Mouse (Mus musculus) G1E (cell line): ENCODE measurements around the gene Snx10. TPM values are rescaled to one million over a fixed set of nuclear protein-coding genes. Genes with fewer than 3 reads are reported as not detected.

ENCODE experiments used
- ATAC-seq: 2 replicates; pipeline ENCODE4 v1.8.0; 2016; ENCODE audit warnings: mild to moderate bottlenecking; ENCODE audit not compliant: insufficient number of reproducible peaks, poor library complexity, low FRiP score, severe bottlenecking; ENCODE audit errors: extremely low read depth
- DNase-seq: peaks from one replicate; pipeline ENCODE4 v3.0.0; 2012; ENCODE audit warnings: low spot score
- H3K27me3 ChIP-seq: 2 replicates; pipeline ENCODE4 v1.6.1; 2012; ENCODE audit warnings: mild to moderate bottlenecking, low read length, inconsistent platforms; ENCODE audit not compliant: insufficient read depth
- H3K36me3 ChIP-seq: replicated peaks from 2 replicates; pipeline ENCODE3; 2012; ENCODE audit warnings: mild to moderate bottlenecking, inconsistent platforms
- H3K4me1 ChIP-seq: 2 replicates; pipeline ENCODE4 v1.6.1; 2012; ENCODE audit warnings: low read depth, low read length, inconsistent platforms, mixed read lengths; ENCODE audit not compliant: insufficient read depth
- H3K4me3 ChIP-seq: 2 replicates; pipeline ENCODE4 v1.5.1; 2012; ENCODE audit warnings: low read depth, mild to moderate bottlenecking, inconsistent platforms, low read length, moderate library complexity, mixed read lengths
- H3K9me3 ChIP-seq: replicated peaks from 2 replicates; pipeline ENCODE4 v1.6.1; 2012; ENCODE audit warnings: inconsistent platforms
- CTCF ChIP-seq: IDR thresholded peaks from 2 replicates; pipeline ENCODE4 v1.5.1; 2012; ENCODE audit warnings: low read depth, low read length, inconsistent platforms, mixed read lengths
- GATA1 ChIP-seq: IDR thresholded peaks from 2 replicates; pipeline ENCODE4 v1.6.1; 2012; ENCODE audit warnings: borderline replicate concordance, low read length, inconsistent platforms, mixed read lengths
- GATA2 ChIP-seq: IDR thresholded peaks from 2 replicates; pipeline ENCODE4 v1.6.1; 2012; ENCODE audit warnings: low read depth, low read length, inconsistent platforms, borderline replicate concordance
- POLR2AphosphoS5 ChIP-seq: IDR thresholded peaks from 2 replicates; pipeline ENCODE4 v1.6.1; 2012; ENCODE audit warnings: low read depth, low read length, inconsistent platforms; ENCODE audit not compliant: insufficient replicate concordance
- TAL1 ChIP-seq: conservative IDR thresholded peaks from 2 replicates; pipeline ENCODE4 v1.6.1; 2012; ENCODE audit warnings: low read depth, low read length, inconsistent platforms, mixed read lengths
- polyA plus RNA-seq: library from polyadenylated mRNA; stranded (reverse); fragments of >175 nt; gene quantifications from 2 replicates; pipeline ENCODE4 v1.2.3, GENCODE M21; 2012
- total RNA-seq, 2 experiments: library from RNA; stranded (forward) in 1 of 2; stranded (reverse) in 1 of 2; fragments of 200-1000 nt in 1 of 2; fragments of >200 nt in 1 of 2; fragmentation: Nextera tagmentation in 1 of 2; gene quantifications; 2 replicates each; pipeline ENCODE4 v1.2.3; 2014 to 2017

Snx10 gene
- total and polyA plus RNA-seq, 3 experiments = 1.5 TPM; not detected in 2

DNA sequence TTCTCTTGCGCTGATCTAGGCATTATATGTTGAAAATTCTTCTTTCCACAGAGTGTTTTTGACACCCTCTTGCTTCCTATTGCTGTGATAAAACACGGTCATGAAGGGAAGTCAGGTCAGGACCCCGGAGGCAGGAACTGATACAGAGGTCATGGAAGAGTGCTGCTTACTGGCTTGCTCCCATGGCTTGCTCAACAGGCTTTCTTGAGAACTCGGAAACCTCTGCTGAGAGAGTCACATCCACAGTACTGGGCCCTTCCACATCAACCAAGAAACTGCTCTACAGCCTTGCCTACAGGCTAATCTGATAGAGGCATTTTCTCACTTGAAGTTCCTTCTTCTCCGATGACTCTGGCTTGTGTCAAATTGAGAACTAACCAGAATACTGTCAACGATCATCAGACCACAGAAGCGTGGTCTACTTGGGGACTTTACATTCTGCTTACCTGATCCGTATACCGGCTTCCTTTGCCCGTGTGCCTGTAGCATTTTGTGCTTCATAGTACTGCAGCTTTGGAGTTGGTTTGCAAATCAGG is 27.6 kb downstream of the Snx10 start:
- no peak for ATAC-seq

DNA sequence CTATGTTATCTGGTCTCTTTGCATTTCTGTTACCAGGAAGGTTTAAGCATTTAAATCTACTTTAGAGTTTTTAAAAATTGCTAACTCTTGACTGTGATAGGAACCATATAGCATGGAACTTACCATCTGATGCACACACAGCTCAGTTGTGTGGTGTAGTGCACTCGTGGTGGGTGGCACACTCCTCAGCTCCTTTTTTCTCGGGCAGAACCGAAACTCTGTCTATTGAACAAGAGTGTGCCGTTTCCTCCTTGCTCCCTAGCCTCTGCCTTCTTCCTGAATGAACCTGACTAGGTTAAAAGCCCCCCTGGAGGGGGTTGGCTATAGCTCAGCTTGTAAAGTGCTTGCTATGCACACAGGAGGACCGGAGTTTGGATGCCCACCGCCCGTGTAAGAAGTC is 32.9 kb downstream of the Snx10 start:
- Histone ChIP-seq H3K36me3 (no peaks in the 10 kb centered on the region), H3K4me3 (no peak overlapping the region), H3K27me3 (peaks cover 5% of the 10 kb centered on the region), H3K9me3 (no peaks in the 10 kb centered on the region), H3K4me1 (no peaks in the 10 kb centered on the region)
- ATAC-seq = no peak
- TF ChIP-seq GATA1 (no peak), POLR2AphosphoS5 (no peak), CTCF (no peak), TAL1 (no peak), GATA2 (no peak)
- no peak for DNase-seq

More for the DNA sequence above, 27.6 kb downstream of the Snx10 start:
- TF ChIP-seq GATA1 = no peak
- no peak for TF ChIP-seq GATA2
- TF ChIP-seq POLR2AphosphoS5 = no peak
- no peak for TF ChIP-seq CTCF
- no peak for TF ChIP-seq TAL1
- Histone ChIP-seq H3K36me3 (no peaks in the 10 kb centered on the region), H3K9me3 (no peaks in the 10 kb centered on the region), H3K27me3 (peaks cover 2% of the 10 kb centered on the region; the same call in 1 of the 2 replicates), H3K4me3 (no peak overlapping the region), H3K4me1 (no peaks in the 10 kb centered on the region)
- no peak for DNase-seq

DNA sequence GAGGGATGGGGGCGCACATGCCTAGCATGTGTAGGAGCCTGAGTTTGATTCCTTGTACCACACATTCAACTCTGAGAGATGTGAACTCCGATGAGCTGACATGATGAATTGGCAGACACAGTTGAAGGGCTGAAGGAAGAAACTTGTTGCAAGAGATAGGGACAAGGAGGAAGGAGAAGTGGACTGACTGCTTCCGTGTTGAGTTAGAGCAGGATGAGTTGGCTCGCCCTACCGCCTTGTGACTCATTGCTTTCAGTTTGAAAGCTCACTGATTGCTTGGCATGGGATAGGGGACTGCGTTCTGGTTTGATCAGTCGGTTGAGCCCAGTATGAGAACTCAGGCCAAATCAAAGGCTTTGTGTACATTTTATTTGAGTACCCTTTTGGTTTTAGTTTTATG is 34.6 kb downstream of the Snx10 start:
- TF ChIP-seq GATA1 (no peak), GATA2 (no peak), CTCF (no peak), TAL1 (no peak), POLR2AphosphoS5 (no peak)
- H3K27me3 ChIP-seq = peaks cover 5% of the 10 kb centered on the region
- no peak overlapping the region for H3K4me3 ChIP-seq
- no peak for ATAC-seq
- no peaks in the 10 kb centered on the region for H3K9me3 ChIP-seq
- no peaks in the 10 kb centered on the region for H3K4me1 ChIP-seq
- DNase-seq = no peak
- no peaks in the 10 kb centered on the region for H3K36me3 ChIP-seq

DNA sequence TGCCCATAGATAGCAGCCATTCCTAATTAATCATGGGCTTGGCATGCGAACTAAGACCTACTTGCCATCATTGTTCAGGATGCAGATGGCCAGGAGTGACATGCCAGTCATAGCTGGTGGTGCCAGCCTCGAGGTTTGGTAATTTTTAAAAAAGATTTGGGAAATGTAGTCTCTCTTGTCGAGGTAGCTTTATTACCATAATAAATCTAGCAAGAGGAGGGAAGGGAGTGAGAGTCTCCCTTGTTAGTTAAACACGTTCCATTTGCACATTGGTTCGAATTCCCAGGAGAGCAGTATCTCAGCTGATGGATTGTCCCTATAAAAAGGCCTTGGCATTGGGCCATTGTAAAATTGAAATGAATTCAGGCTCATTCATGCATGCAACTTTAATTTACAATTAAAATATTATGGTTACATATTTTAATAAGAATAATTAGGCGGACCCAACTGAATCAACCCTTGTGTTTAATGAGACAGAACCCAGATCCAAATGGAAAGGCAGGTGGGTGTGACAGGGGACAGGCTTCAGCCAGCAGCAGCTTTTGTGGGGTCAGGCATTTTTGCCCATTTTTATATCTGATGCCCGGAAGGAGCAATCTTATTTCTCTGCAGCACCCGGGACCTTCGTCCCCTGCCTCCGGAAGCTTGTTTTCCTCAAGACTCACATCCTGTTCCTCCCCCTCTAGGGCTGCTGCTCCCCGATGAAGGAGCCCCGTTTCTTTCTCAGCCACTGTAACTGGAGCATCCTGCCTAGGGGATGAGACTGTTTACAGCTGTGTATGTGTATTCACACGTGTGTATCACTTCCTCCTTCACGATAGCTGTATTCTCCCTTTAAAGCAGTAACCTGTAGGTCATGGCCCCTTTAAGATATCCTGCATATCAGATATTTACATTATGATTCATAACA is 43.3 kb downstream of the Snx10 start:
- H3K4me3 ChIP-seq = no peak overlapping the region
- DNase-seq (no peak), ATAC-seq (no peak)
- no peaks in the 10 kb centered on the region for H3K9me3 ChIP-seq
- H3K27me3 ChIP-seq = no peaks in the 10 kb centered on the region
- TF ChIP-seq GATA1 (no peak), GATA2 (no peak), CTCF (no peak), TAL1 (no peak), POLR2AphosphoS5 (no peak)
- H3K4me1 ChIP-seq = no peaks in the 10 kb centered on the region
- no peaks in the 10 kb centered on the region for H3K36me3 ChIP-seq

DNA sequence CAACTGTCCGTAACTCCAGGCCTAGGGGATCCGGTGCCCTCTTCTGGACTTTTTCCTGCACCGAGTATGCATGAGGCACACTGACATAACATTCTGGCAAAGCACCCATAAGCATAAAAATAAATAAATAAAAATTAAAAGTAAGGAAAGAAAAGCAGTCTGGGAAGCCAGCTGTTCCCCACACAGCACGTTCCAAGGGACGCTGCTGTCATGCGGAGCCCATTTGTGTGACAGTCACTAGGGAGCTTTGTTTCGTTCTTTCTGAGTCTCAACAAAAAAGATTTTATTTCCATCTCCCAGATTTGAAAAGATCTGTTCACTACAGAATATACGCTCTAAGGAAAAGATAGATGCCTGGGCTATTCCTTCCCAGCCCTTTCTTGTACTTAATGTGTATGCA is 45.4 kb downstream of the Snx10 start:
- no peaks in the 10 kb centered on the region for H3K9me3 ChIP-seq
- ATAC-seq (no peak), DNase-seq (no peak)
- peaks cover 3% of the 10 kb centered on the region; the same call in 1 of the 2 replicates for H3K27me3 ChIP-seq
- TF ChIP-seq CTCF = no peak
- no peaks in the 10 kb centered on the region for H3K4me1 ChIP-seq
- H3K36me3 ChIP-seq = no peaks in the 10 kb centered on the region
- no peak overlapping the region for H3K4me3 ChIP-seq

DNA sequence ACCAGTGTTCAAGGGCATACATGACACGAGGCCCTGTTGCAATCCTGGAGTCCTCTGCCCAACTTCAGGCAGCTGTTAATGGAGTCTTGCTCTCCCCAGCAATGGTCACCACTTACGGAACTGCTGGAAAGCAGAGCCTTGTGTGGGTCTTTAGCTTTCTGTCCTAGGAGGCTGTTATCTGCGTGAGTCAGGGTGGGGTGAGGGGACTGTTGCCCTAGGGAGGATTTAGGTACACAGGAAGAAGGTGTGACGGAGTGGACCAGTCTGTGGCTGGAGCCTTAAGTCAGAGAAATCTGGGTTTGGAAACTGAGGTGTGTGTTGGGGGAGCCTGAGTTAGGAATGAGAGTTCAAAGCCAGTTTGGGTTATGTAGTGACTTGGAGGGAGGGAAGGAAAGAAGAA is 49.4 kb downstream of the Snx10 start:
- TF ChIP-seq GATA2 = no peak
- no peak for TF ChIP-seq POLR2AphosphoS5
- TF ChIP-seq TAL1 = no peak
- TF ChIP-seq GATA1 = no peak
- TF ChIP-seq CTCF = no peak
- no peak for ATAC-seq
- H3K4me3 ChIP-seq = no peak overlapping the region
- H3K36me3 ChIP-seq = no peaks in the 10 kb centered on the region
- DNase-seq = no peak
- no peaks in the 10 kb centered on the region for H3K4me1 ChIP-seq
- peaks cover 4% of the 10 kb centered on the region; the same call in 1 of the 2 replicates for H3K27me3 ChIP-seq
- H3K9me3 ChIP-seq = no peaks in the 10 kb centered on the region
